Mouse (Mus musculus) hindbrain, embryonic 12.5 days (tissue): ENCODE results near the gene Mup9. TPM values are rescaled to one million over a fixed set of nuclear protein-coding genes. Genes with fewer than 3 reads are reported as not detected.
"Not testable (repeated sequence)": the region's sequence is repeated elsewhere in the genome, so short reads cannot be mapped to it uniquely, and the experiment has no call there.

Source experiments
- ATAC-seq: fragments of 200-750 bp; cut with Nextera tagmentation; 2 replicates; pipeline ENCODE4 v1.8.0; 2017; ENCODE audit warnings: moderate TSS enrichment; ENCODE audit not compliant: low FRiP score
- H3K27ac ChIP-seq: fragments of 300-500 bp; sonication (generic); 2 replicates; pipeline ENCODE4 v1.5.1; 2016; ENCODE audit warnings: mild to moderate bottlenecking
- H3K27me3 ChIP-seq: fragments of 300-500 bp; sonication (generic); 2 replicates; pipeline ENCODE4 v1.6.1; 2016; ENCODE audit warnings: mild to moderate bottlenecking
- H3K36me3 ChIP-seq: fragments of 300-500 bp; sonication (generic); 2 replicates; pipeline ENCODE4 v1.6.1; 2016; ENCODE audit warnings: mild to moderate bottlenecking
- H3K4me1 ChIP-seq: fragments of 300-500 bp; sonication (generic); 2 replicates; pipeline ENCODE4 v1.6.1; 2016
- H3K4me2 ChIP-seq: fragments of 300-500 bp; sonication (generic); replicated peaks from 2 replicates; pipeline ENCODE4 v1.6.1; 2016; ENCODE audit warnings: mild to moderate bottlenecking
- H3K4me3 ChIP-seq: fragments of 300-500 bp; sonication (generic); 2 replicates; pipeline ENCODE4 v1.5.1; 2016; ENCODE audit warnings: mild to moderate bottlenecking
- H3K9ac ChIP-seq: fragments of 300-500 bp; sonication (generic); 2 replicates; pipeline ENCODE4 v1.6.1; 2016; ENCODE audit warnings: mild to moderate bottlenecking, moderate library complexity
- H3K9me3 ChIP-seq: fragments of 300-500 bp; sonication (generic); replicated peaks from 2 replicates; pipeline ENCODE4 v1.6.1; 2016; ENCODE audit warnings: mild to moderate bottlenecking
- WGBS: fragments of 180-500 bp; shearing (Covaris S2); methylation state at CpG from one replicate; pipeline ENCODE4 v1.1.7; 2016; 5-methylcytosine and 5-hydroxymethylcytosine counted together
- polyA plus RNA-seq: library from polyadenylated mRNA; unstranded; fragments of >200 nt; fragmentation: Nextera tagmentation; extraction: Ambion mirVana; gene quantifications from 2 replicates; pipeline ENCODE4 v1.2.1, GENCODE M21; 2016

Gene Mup9
- not detected in 2 replicates for polyA plus RNA-seq

GRCm38 (mm10) chr4:60421852-60422251 is at the start of gene Mup9:
TSS of gene Mup9 (minus strand) at chr4:60421952.
- 78% methylated on average over 3 of the region's 3 CpGs for WGBS
- not testable (repeated sequence) for H3K9me3 ChIP-seq, H3K4me1 ChIP-seq, H3K4me2 ChIP-seq, H3K27me3 ChIP-seq, ATAC-seq, H3K9ac ChIP-seq, H3K4me3 ChIP-seq, H3K27ac ChIP-seq, H3K36me3 ChIP-seq

Other genes starting within 250 kb of the Mup9 start
- gene Mup8, start 199.4 kb downstream of the Mup9 start, polyA plus RNA-seq: 0.31 TPM in 1 of 2 replicates, not detected in the other
- not detected in 2 replicates for gene Mup1, start 80.0 kb upstream of the Mup9 start, polyA plus RNA-seq
- not detected in 2 replicates for gene Mup10, start 160.2 kb upstream of the Mup9 start, polyA plus RNA-seq
- not detected in 2 replicates for gene Mup11, start 240.5 kb upstream of the Mup9 start, polyA plus RNA-seq